Mouse (Mus musculus): ENCODE measurements around the gene P3h4.

P3h4 gene

GRCm38 (mm10) chr11:100392958-100393357 lies 21.7 kb downstream of the P3h4 start:
- DNase-seq (ENCODE audit: low spot score in 2 of 2): no peak

- no peak for DNase-seq (ENCODE audit: low spot score in 2 of 2)
Observed at GRCm38 (mm10) chr11:100391884-100392345, 22.7 kb downstream of the P3h4 start.

GRCm38 (mm10) chr11:100391081-100391883 lies 23.4 kb downstream of the P3h4 start:
- DNase-seq (ENCODE audit: low spot score in 2 of 2): no peak

GRCm38 (mm10) chr11:100389931-100390445 lies 24.6 kb downstream of the P3h4 start:
- no peak for DNase-seq (ENCODE audit: low spot score in 2 of 2)

GRCm38 (mm10) chr11:100388588-100388987 lies 26.0 kb downstream of the P3h4 start:
- DNase-seq (ENCODE audit: low spot score in 2 of 2): no peak

- no peak for DNase-seq (ENCODE audit: low spot score in 2 of 2)
Observed at GRCm38 (mm10) chr11:100387589-100388375, 26.9 kb downstream of the P3h4 start.

- DNase-seq (ENCODE audit: low spot score in 2 of 2): no peak
Observed at GRCm38 (mm10) chr11:100387111-100387510, 27.5 kb downstream of the P3h4 start.

- DNase-seq (ENCODE audit: low spot score in 2 of 2): no peak
Observed at GRCm38 (mm10) chr11:100386586-100386985, 28.1 kb downstream of the P3h4 start.

GRCm38 (mm10) chr11:100385016-100385415 lies 29.6 kb downstream of the P3h4 start:
- no peak for DNase-seq (ENCODE audit: low spot score in 2 of 2)

GRCm38 (mm10) chr11:100382682-100383081 lies 32.0 kb downstream of the P3h4 start:
- no peak for DNase-seq (ENCODE audit: low spot score in 2 of 2)

- DNase-seq (ENCODE audit: low spot score in 2 of 2): no peak
Observed at GRCm38 (mm10) chr11:100379311-100379710, 35.3 kb downstream of the P3h4 start.

- DNase-seq (ENCODE audit: low spot score in 2 of 2): no peak
Observed at GRCm38 (mm10) chr11:100378446-100378845, 36.2 kb downstream of the P3h4 start.

GRCm38 (mm10) chr11:100377989-100378388 lies 36.6 kb downstream of the P3h4 start:
- DNase-seq (ENCODE audit: low spot score in 2 of 2): no peak

GRCm38 (mm10) chr11:100376746-100377389 lies 37.8 kb downstream of the P3h4 start:
- no peak for DNase-seq (ENCODE audit: low spot score in 2 of 2)

GRCm38 (mm10) chr11:100376005-100376404 lies 38.6 kb downstream of the P3h4 start:
- DNase-seq (ENCODE audit: low spot score in 2 of 2): no peak

GRCm38 (mm10) chr11:100375127-100375526 lies 39.5 kb downstream of the P3h4 start:
- no peak for DNase-seq (ENCODE audit: low spot score in 2 of 2)

GRCm38 (mm10) chr11:100371981-100372558 lies 42.6 kb downstream of the P3h4 start:
- DNase-seq (ENCODE audit: low spot score in 2 of 2): no peak

GRCm38 (mm10) chr11:100369822-100370221 lies 44.8 kb downstream of the P3h4 start:
- DNase-seq (ENCODE audit: low spot score in 2 of 2): no peak

- no peak for DNase-seq (ENCODE audit: low spot score in 2 of 2)
Observed at GRCm38 (mm10) chr11:100369145-100369544, 45.5 kb downstream of the P3h4 start.

GRCm38 (mm10) chr11:100362979-100363562 lies 51.6 kb downstream of the P3h4 start:
- DNase-seq (ENCODE audit: low spot score in 2 of 2): peak; percentile 40 to 71

Measured in spleen, postnatal 10 days (tissue).